Mouse (Mus musculus): ENCODE measurements around the gene Pan3. TPM values are rescaled to one million over a fixed set of nuclear protein-coding genes. Genes with fewer than 3 reads are reported as not detected.
"Not testable (repeated sequence)": the region's sequence is repeated elsewhere in the genome, so short reads cannot be mapped to it uniquely, and the experiment has no call there.

Gene Pan3
- total and polyA plus RNA-seq, 2 experiments from 2014 or later, result 28.0 to 63.9 TPM

- WGBS, result 85% methylated on average over 4 of the region's 4 CpGs
- Histone ChIP-seq H3K36me3 (replicated peaks; ENCODE audit: control insufficient read depth, insufficient read depth, low read length) (peaks cover 75% of the 10 kb centered on the region), H3K27ac (ENCODE audit: low read depth) (no peak overlapping the region), H3K4me1 (ENCODE audit: control insufficient read depth, insufficient read depth) (no peaks in the 10 kb centered on the region), H3K4me3 (ENCODE audit: low read depth, low read length) (no peak overlapping the region), H3K9ac (replicated peaks; ENCODE audit: low read depth, low read length) (no peak overlapping the region), H3K9me3 (replicated peaks; ENCODE audit: control insufficient read depth, low read length) (no peaks in the 10 kb centered on the region), H3K4me2 (ENCODE audit: low read depth, low read length) (no peak overlapping the region), H3K27me3 (ENCODE audit: control insufficient read depth, insufficient read depth, low read length) (no peaks in the 10 kb centered on the region)
- DNase-seq (ENCODE audit: low spot score) (no peak), ATAC-seq (ENCODE audit: insufficient read depth, low read depth) (no peak)
- TF ChIP-seq CTCF (IDR thresholded peaks at IDR 0.05; ENCODE audit: low read depth) (no peak), EP300 (IDR thresholded peaks at IDR 0.05; ENCODE audit: low read depth) (no peak)
Observed at GRCm38 (mm10) chr5:147539815-147540214, 109.9 kb downstream of the Pan3 start.

DNA sequence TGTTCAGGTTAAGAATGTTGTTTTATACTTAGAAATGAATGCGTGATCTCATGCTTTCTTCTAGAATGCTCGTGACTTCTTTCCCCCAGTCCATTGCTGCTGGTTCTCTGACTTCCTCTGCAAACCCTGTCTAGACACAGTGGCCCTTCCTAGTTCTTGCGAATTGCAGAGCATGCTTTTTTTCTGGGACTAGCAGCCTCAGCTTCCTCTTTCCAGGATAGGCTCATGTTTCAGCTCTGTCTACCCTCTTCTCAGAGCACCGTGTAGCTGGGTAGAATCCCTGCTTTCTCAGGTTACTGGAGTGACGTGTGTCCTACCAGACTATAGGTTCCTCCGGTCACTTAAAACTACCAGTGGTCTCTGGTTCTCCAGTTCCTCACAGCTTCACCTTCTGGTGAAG is 112.3 kb downstream of the Pan3 start:
- 82% methylated on average over 6 of the region's 6 CpGs for WGBS
- Histone ChIP-seq H3K9me3 (replicated peaks; ENCODE audit: control insufficient read depth, low read length) (no peaks in the 10 kb centered on the region), H3K4me1 (ENCODE audit: control insufficient read depth, insufficient read depth) (no peaks in the 10 kb centered on the region), H3K36me3 (replicated peaks; ENCODE audit: control insufficient read depth, insufficient read depth, low read length) (peaks cover 75% of the 10 kb centered on the region), H3K9ac (replicated peaks; ENCODE audit: low read depth, low read length) (no peak overlapping the region), H3K27ac (ENCODE audit: low read depth) (no peak overlapping the region), H3K27me3 (ENCODE audit: control insufficient read depth, insufficient read depth, low read length) (no peaks in the 10 kb centered on the region), H3K4me3 (ENCODE audit: low read depth, low read length) (no peak overlapping the region), H3K4me2 (ENCODE audit: low read depth, low read length) (no peak overlapping the region)
- TF ChIP-seq EP300 (IDR thresholded peaks at IDR 0.05; ENCODE audit: low read depth), result no peak
- TF ChIP-seq CTCF (IDR thresholded peaks at IDR 0.05; ENCODE audit: low read depth), result no peak
- ATAC-seq (ENCODE audit: insufficient read depth, low read depth), result no peak
- DNase-seq (ENCODE audit: low spot score), result no peak

DNA sequence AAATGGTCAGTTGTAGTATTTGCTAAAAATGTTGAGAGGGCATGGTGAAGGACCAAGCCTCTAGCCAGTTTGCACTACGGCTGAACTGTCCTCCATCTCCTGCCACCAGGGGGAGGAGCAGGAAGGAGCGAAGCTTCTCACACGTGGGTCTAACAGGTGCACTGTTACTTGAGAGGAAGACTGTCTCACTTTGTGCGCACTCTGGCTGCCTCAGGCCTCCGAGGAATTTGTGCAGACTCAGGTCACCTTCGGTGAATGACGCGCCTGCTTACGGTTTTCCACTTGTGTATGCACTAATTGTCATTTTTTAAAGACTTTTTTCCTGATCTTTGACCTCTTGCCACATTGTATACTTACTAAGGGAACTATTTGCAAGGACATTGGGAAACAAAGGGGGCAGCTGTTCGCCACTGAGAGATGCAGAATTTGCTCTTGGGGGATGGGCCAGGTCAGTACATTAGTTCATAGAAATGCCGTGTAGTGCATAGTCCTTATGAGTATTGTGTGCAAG is 115.8 kb downstream of the Pan3 start:
- 74% methylated on average over 11 of the region's 11 CpGs for WGBS
- Histone ChIP-seq H3K27me3 (ENCODE audit: control insufficient read depth, insufficient read depth, low read length) (no peaks in the 10 kb centered on the region), H3K27ac (ENCODE audit: low read depth) (no peak overlapping the region), H3K4me1 (ENCODE audit: control insufficient read depth, insufficient read depth) (no peaks in the 10 kb centered on the region), H3K9ac (replicated peaks; ENCODE audit: low read depth, low read length) (no peak overlapping the region), H3K9me3 (replicated peaks; ENCODE audit: control insufficient read depth, low read length) (no peaks in the 10 kb centered on the region), H3K36me3 (replicated peaks; ENCODE audit: control insufficient read depth, insufficient read depth, low read length) (peaks cover 79% of the 10 kb centered on the region), H3K4me2 (ENCODE audit: low read depth, low read length) (no peak overlapping the region), H3K4me3 (ENCODE audit: low read depth, low read length) (no peak overlapping the region)
- DNase-seq (ENCODE audit: low spot score) (no peak), ATAC-seq (ENCODE audit: insufficient read depth, low read depth) (no peak)
- TF ChIP-seq CTCF (IDR thresholded peaks at IDR 0.05; ENCODE audit: low read depth) (peak; percentile 56), EP300 (IDR thresholded peaks at IDR 0.05; ENCODE audit: low read depth) (no peak)

- no peak overlapping the region for H3K9ac ChIP-seq (replicated peaks; ENCODE audit: low read depth, low read length)
- no peaks in the 10 kb centered on the region for H3K27me3 ChIP-seq (ENCODE audit: control insufficient read depth, insufficient read depth, low read length)
- peaks cover 66% of the 10 kb centered on the region for H3K36me3 ChIP-seq (replicated peaks; ENCODE audit: control insufficient read depth, insufficient read depth, low read length)
- no peak for DNase-seq (ENCODE audit: low spot score)
- WGBS, result 74% methylated on average over 12 of the region's 12 CpGs
- no peaks in the 10 kb centered on the region for H3K9me3 ChIP-seq (replicated peaks; ENCODE audit: control insufficient read depth, low read length)
- ATAC-seq (ENCODE audit: insufficient read depth, low read depth), result peak; percentile 49; the same call in 1 of the 2 replicates
- H3K4me1 ChIP-seq (ENCODE audit: control insufficient read depth, insufficient read depth), result no peaks in the 10 kb centered on the region
- H3K27ac ChIP-seq (ENCODE audit: low read depth), result no peak overlapping the region
- TF ChIP-seq EP300 (IDR thresholded peaks at IDR 0.05; ENCODE audit: low read depth) (no peak), CTCF (IDR thresholded peaks at IDR 0.05; ENCODE audit: low read depth) (no peak)
- H3K4me2 ChIP-seq (ENCODE audit: low read depth, low read length), result no peak overlapping the region
- H3K4me3 ChIP-seq (ENCODE audit: low read depth, low read length), result no peak overlapping the region
Observed at GRCm38 (mm10) chr5:147549016-147549755, 119.2 kb downstream of the Pan3 start.

DNA sequence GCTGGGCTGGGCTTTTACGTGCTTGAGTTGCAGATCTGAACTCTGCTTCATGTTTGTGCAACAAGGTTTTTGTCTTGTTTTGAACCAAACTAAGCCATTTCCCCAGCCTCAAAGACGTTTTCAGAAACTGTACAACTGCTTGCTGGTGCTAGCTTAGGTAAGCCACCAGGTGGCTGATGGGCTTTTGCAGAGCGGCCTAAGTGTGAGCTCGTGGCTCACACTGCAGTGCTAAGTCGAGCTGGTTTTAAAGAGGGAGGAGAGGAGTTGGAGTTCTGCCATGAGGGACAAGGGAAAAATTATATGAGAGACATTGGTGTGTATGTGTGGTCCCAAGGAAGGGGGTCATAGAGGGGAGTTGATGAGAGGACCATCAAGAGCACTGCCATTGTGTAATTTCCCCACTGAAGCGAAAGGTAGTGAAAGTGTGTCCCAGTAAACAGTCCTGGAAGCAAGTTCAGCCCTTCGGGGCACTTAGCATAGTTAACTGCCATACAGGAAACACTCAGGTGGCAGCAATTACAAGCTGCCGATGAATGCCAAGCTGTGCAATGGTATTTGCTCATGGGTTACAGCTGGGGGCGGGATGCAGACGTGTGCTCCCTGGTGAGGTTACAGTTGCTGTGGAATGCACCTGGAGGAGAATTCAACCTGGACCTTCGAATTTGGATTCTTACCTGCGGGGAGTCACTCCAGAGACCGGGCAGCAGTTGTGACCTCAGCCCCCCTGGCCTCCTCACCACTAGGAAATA is 122.1 kb downstream of the Pan3 start:
- DNase-seq (ENCODE audit: low spot score), result no peak
- TF ChIP-seq CTCF (IDR thresholded peaks at IDR 0.05; ENCODE audit: low read depth) (no peak), EP300 (IDR thresholded peaks at IDR 0.05; ENCODE audit: low read depth) (no peak)
- Histone ChIP-seq H3K36me3 (replicated peaks; ENCODE audit: control insufficient read depth, insufficient read depth, low read length) (peaks cover 42% of the 10 kb centered on the region), H3K27me3 (ENCODE audit: control insufficient read depth, insufficient read depth, low read length) (no peaks in the 10 kb centered on the region), H3K4me2 (ENCODE audit: low read depth, low read length) (no peak overlapping the region), H3K4me3 (ENCODE audit: low read depth, low read length) (no peak overlapping the region), H3K9me3 (replicated peaks; ENCODE audit: control insufficient read depth, low read length) (no peaks in the 10 kb centered on the region), H3K9ac (replicated peaks; ENCODE audit: low read depth, low read length) (no peak overlapping the region), H3K27ac (ENCODE audit: low read depth) (no peak overlapping the region), H3K4me1 (ENCODE audit: control insufficient read depth, insufficient read depth) (no peaks in the 10 kb centered on the region)
- WGBS, result 83% methylated on average over 13 of the region's 13 CpGs
- ATAC-seq (ENCODE audit: insufficient read depth, low read depth), result no peak

- not testable (repeated sequence) for H3K27ac ChIP-seq (ENCODE audit: low read depth); ATAC-seq (ENCODE audit: insufficient read depth, low read depth); H3K4me3 ChIP-seq (ENCODE audit: low read depth, low read length); DNase-seq (ENCODE audit: low spot score); H3K36me3 ChIP-seq (replicated peaks; ENCODE audit: control insufficient read depth, insufficient read depth, low read length); H3K9me3 ChIP-seq (replicated peaks; ENCODE audit: control insufficient read depth, low read length); H3K9ac ChIP-seq (replicated peaks; ENCODE audit: low read depth, low read length); H3K4me2 ChIP-seq (ENCODE audit: low read depth, low read length); H3K4me1 ChIP-seq (ENCODE audit: control insufficient read depth, insufficient read depth); H3K27me3 ChIP-seq (ENCODE audit: control insufficient read depth, insufficient read depth, low read length)
- WGBS, result 41% methylated on average over 5 of the region's 6 CpGs
Observed at GRCm38 (mm10) chr5:147557641-147558040, 127.7 kb downstream of the Pan3 start.

Measured in heart, postnatal 0 days (tissue).